Mouse (Mus musculus): ENCODE measurements around the gene Hspb3. TPM values are rescaled to one million over a fixed set of nuclear protein-coding genes. Genes with fewer than 3 reads are reported as not detected.

The Hspb3 gene
- polyA plus RNA-seq, 1 experiment from 2014 or later: 10.3 TPM

GRCm38 (mm10) chr13:113615971-113616671, 47.4 kb downstream of the Hspb3 start:
- H3K9ac ChIP-seq: peak overlapping the region; percentile 94
- WGBS: 6% methylated on average over 8 of the region's 8 CpGs
- no peaks in the 10 kb centered on the region for H3K36me3 ChIP-seq
- peaks cover 65% of the 10 kb centered on the region for H3K4me1 ChIP-seq
- no peaks in the 10 kb centered on the region for H3K27me3 ChIP-seq
- peak overlapping the region; percentile 90 for H3K4me3 ChIP-seq (replicated peaks)
- peak overlapping the region; percentile 80 for H3K4me2 ChIP-seq (replicated peaks)
- no peak for ATAC-seq (ENCODE audit: insufficient number of reproducible peaks, low FRiP score, low TSS enrichment, low read depth)
- peak overlapping the region; percentile 59; the same call in 1 of the 2 replicates for H3K27ac ChIP-seq (replicated peaks)
- no peaks in the 10 kb centered on the region for H3K9me3 ChIP-seq (replicated peaks)

GRCm38 (mm10) chr13:113615546-113615941, 47.9 kb downstream of the Hspb3 start:
- H3K4me2 ChIP-seq (replicated peaks): peak overlapping the region; percentile 80
- peak overlapping the region; percentile 26 for H3K9ac ChIP-seq
- peak overlapping the region; percentile 59 for H3K27ac ChIP-seq (replicated peaks)
- H3K27me3 ChIP-seq: no peaks in the 10 kb centered on the region
- peak overlapping the region; percentile 90 for H3K4me3 ChIP-seq (replicated peaks)
- no peaks in the 10 kb centered on the region for H3K9me3 ChIP-seq (replicated peaks)
- no peak for ATAC-seq (ENCODE audit: insufficient number of reproducible peaks, low FRiP score, low TSS enrichment, low read depth)
- 2% methylated on average over 10 of the region's 10 CpGs for WGBS
- no peaks in the 10 kb centered on the region for H3K36me3 ChIP-seq
- H3K4me1 ChIP-seq: peaks cover 69% of the 10 kb centered on the region

GRCm38 (mm10) chr13:113614635-113615545, 48.6 kb downstream of the Hspb3 start:
- peak overlapping the region; percentile 59 for H3K27ac ChIP-seq (replicated peaks)
- no peaks in the 10 kb centered on the region for H3K9me3 ChIP-seq (replicated peaks)
- no peaks in the 10 kb centered on the region for H3K36me3 ChIP-seq
- no peaks in the 10 kb centered on the region for H3K27me3 ChIP-seq
- H3K4me1 ChIP-seq: peaks cover 69% of the 10 kb centered on the region
- peak overlapping the region; percentile 80 for H3K4me2 ChIP-seq (replicated peaks)
- ATAC-seq (ENCODE audit: insufficient number of reproducible peaks, low FRiP score, low TSS enrichment, low read depth): peak; percentile 32; the same call in 1 of the 2 replicates
- H3K9ac ChIP-seq: peak overlapping the region; percentile 37
- H3K4me3 ChIP-seq (replicated peaks): peak overlapping the region; percentile 90
- 7% methylated on average over 24 of the region's 24 CpGs for WGBS

GRCm38 (mm10) chr13:113613882-113614281, 49.6 kb downstream of the Hspb3 start:
- ATAC-seq (ENCODE audit: insufficient number of reproducible peaks, low FRiP score, low TSS enrichment, low read depth): no peak
- Histone ChIP-seq H3K27ac (replicated peaks) (peak overlapping the region; percentile 18), H3K9ac (no peak overlapping the region), H3K27me3 (no peaks in the 10 kb centered on the region), H3K4me3 (replicated peaks) (peak overlapping the region; percentile 90), H3K4me2 (replicated peaks) (peak overlapping the region; percentile 80), H3K9me3 (replicated peaks) (no peaks in the 10 kb centered on the region), H3K4me1 (peaks cover 69% of the 10 kb centered on the region), H3K36me3 (no peaks in the 10 kb centered on the region)
- 39% methylated on average over 10 of the region's 10 CpGs for WGBS

- 11% methylated on average over 12 of the region's 12 CpGs for WGBS
- H3K4me1 ChIP-seq: peaks cover 73% of the 10 kb centered on the region
Measured at GRCm38 (mm10) chr13:113613341-113613740, 50.1 kb downstream of the Hspb3 start.

More at GRCm38 (mm10) chr13:113613341-113613740, 50.1 kb downstream of the Hspb3 start:
- ATAC-seq (ENCODE audit: insufficient number of reproducible peaks, low FRiP score, low TSS enrichment, low read depth): no peak
- Histone ChIP-seq H3K9me3 (replicated peaks) (no peaks in the 10 kb centered on the region), H3K36me3 (no peaks in the 10 kb centered on the region), H3K4me3 (replicated peaks) (peak overlapping the region; percentile 90), H3K4me2 (replicated peaks) (peak overlapping the region; percentile 80), H3K27ac (replicated peaks) (peak overlapping the region; percentile 18), H3K27me3 (no peaks in the 10 kb centered on the region), H3K9ac (no peak overlapping the region)

Other genes with a start within 250 kb of the Hspb3 start
- gene Snx18, start 45.1 kb downstream of the Hspb3 start, polyA plus RNA-seq (2015; fragmentation: Nextera tagmentation; extraction: Ambion mirVana): 23.5 and 25.0 TPM in 2 replicates
- gene Arl15, start 130.8 kb upstream of the Hspb3 start, polyA plus RNA-seq (2015; fragmentation: Nextera tagmentation; extraction: Ambion mirVana): 10.9 and 11.5 TPM in 2 replicates